Mouse (Mus musculus): Measurements from ENCODE around the gene Cx3cr1.

DNA sequence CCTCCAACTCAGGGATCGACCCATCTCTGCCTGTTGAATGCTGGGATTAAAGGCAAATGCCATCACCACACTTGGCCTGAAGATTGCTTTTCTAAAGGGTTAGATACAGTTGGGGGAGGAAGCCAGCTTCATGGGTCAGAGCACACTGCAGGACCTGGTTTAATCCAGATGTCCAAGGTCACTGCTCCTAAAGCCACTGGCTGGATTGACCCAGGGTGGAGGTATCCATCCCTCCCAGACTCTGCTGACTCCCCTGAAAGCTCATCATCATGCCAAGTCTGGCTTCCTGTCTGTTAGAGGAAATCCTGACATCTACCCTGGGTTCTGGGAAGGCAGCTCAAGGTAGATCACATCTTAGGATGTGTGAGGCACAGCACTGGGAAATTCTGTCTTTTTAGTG is 70.9 kb downstream of the Cx3cr1 start:
- TF ChIP-seq MAX (IDR thresholded peaks at IDR 0.05) (no peak), CTCF (IDR thresholded peaks at IDR 0.05; ENCODE audit: control insufficient read depth, insufficient read depth, insufficient read length) (no peak), FOSL1 (IDR thresholded peaks at IDR 0.05; ENCODE audit: insufficient read depth, low read length, poor library complexity, severe bottlenecking) (no peak)
